Mouse (Mus musculus): Measurements from ENCODE around the gene Hip1r. TPM values are rescaled to one million over a fixed set of nuclear protein-coding genes. Genes with fewer than 3 reads are reported as not detected.

The Hip1r gene
- polyA plus RNA-seq, 1 experiment from 2014 or later = 4.2 TPM

DNA sequence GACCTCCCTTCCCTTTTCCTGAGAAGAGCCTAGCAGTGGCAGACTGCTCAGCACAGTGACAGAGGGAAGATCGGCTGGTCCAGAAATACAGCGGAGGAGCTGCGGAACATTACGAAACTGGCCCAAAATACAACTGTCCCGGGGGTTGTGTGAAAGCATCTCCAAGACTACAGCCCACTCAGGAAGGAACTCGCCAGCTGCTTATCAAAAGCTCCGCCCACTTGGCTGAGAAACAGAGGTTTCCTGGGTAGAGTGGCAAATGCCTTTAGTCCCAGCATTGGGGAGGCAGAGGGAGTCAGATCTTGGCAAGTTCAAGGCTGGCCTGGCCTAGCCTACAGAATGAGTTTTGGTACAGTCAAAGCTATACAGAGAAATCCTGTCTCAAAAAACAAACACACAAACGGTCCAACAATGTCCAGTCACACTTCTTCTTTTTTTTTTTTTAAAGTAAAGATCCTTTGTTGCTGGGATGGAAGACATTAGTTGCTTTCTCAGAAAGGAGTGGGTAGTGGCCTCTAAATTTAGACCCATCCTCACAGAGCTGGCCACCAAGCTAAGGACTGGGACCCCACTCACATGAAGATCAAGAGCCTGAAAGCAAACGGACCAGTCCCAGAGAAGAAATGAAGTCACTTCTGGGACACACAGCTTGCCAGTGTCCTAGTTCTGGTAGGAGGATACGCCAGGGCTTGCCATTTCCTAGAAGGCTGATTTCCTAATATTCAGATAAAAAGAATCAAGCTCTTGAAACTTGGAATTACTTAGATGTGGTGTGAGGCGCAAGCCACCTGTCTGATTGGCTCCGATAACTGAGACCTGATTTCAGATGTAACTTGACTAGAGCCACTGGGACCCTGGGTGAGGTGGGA lies 46.2 kb downstream of the Hip1r start:
- ATAC-seq (ENCODE audit: insufficient number of reproducible peaks, low FRiP score, low TSS enrichment, low read depth) (no peak), DNase-seq (ENCODE audit: low spot score) (no peak)
- Histone ChIP-seq H3K9me3 (ENCODE audit: control insufficient read depth, low read length) (no peaks in the 10 kb centered on the region), H3K36me3 (ENCODE audit: control insufficient read depth, insufficient read depth, low read length) (no peaks in the 10 kb centered on the region; the same call in 1 of the 2 replicates), H3K9ac (ENCODE audit: low read length) (no peak overlapping the region), H3K4me1 (ENCODE audit: control insufficient read depth, insufficient read depth, low read length) (0 out of 2 replicates have a peak, but pooled peaks cover 3% of the 10 kb centered on the region), H3K4me2 (ENCODE audit: low read depth, severe bottlenecking) (no peak overlapping the region), H3K27me3 (ENCODE audit: control insufficient read depth, insufficient read depth, low read length) (no peaks in the 10 kb centered on the region), H3K27ac (replicated peaks; ENCODE audit: low read depth, low read length) (no peak overlapping the region), H3K4me3 (ENCODE audit: low read depth, low read length) (no peak overlapping the region)
- 84% methylated on average over 12 of the region's 12 CpGs for WGBS

DNA sequence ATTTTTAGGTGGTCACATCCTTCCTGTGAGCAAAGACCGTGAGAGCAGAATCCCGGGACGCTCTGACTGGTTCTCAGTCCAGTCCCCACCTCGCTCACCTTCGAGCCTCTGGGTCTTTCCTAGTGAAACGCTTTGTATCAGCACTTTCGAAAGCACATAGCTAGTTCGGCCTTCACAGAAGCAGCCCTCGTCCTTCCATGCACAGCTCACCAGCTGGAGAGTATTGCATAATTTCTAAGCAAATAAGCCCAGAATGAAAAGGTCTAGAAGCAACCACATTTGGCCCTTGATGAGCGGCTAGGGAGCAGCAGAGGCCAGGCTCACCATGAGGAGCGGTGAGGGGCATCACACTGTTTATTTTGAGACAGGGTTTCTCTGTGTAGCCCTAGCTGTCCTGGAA lies 47.7 kb downstream of the Hip1r start:
- no peak overlapping the region for H3K27ac ChIP-seq (replicated peaks; ENCODE audit: low read depth, low read length)
- 93% methylated on average over 11 of the region's 11 CpGs for WGBS
- no peak for ATAC-seq (ENCODE audit: insufficient number of reproducible peaks, low FRiP score, low TSS enrichment, low read depth)
- peaks cover 2% of the 10 kb centered on the region; the same call in 1 of the 2 replicates for H3K36me3 ChIP-seq (ENCODE audit: control insufficient read depth, insufficient read depth, low read length)
- H3K9ac ChIP-seq (ENCODE audit: low read length) = no peak overlapping the region
- no peak for DNase-seq (ENCODE audit: low spot score)
- 0 out of 2 replicates have a peak, but pooled peaks cover 3% of the 10 kb centered on the region for H3K4me1 ChIP-seq (ENCODE audit: control insufficient read depth, insufficient read depth, low read length)
- no peaks in the 10 kb centered on the region for H3K9me3 ChIP-seq (ENCODE audit: control insufficient read depth, low read length)
- no peak overlapping the region for H3K4me3 ChIP-seq (ENCODE audit: low read depth, low read length)
- H3K27me3 ChIP-seq (ENCODE audit: control insufficient read depth, insufficient read depth, low read length) = no peaks in the 10 kb centered on the region
- no peak overlapping the region for H3K4me2 ChIP-seq (ENCODE audit: low read depth, severe bottlenecking)

DNA sequence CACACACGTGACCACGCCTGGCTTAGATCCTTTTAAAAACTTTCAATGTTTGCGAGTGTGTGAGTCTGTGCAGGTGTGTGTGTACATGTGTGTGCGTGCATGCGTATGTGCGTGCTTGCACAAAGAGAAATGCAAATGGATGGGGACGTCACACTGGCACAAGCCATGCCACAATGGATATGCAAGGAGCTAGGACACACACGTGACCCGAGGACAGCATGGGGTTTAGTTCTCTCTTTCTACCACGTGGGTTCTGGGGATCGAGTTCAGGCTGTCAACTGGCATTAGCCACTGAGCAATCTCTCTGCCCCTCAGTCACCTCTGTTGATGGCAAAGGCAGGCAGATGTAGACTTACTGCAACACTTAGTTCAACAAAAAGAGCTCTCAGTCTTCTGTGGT lies 48.3 kb downstream of the Hip1r start:
- WGBS = 89% methylated on average over 11 of the region's 11 CpGs
- Histone ChIP-seq H3K36me3 (ENCODE audit: control insufficient read depth, insufficient read depth, low read length) (peaks cover 2% of the 10 kb centered on the region; the same call in 1 of the 2 replicates), H3K27ac (replicated peaks; ENCODE audit: low read depth, low read length) (no peak overlapping the region), H3K4me3 (ENCODE audit: low read depth, low read length) (no peak overlapping the region), H3K27me3 (ENCODE audit: control insufficient read depth, insufficient read depth, low read length) (no peaks in the 10 kb centered on the region), H3K4me1 (ENCODE audit: control insufficient read depth, insufficient read depth, low read length) (0 out of 2 replicates have a peak, but pooled peaks cover 3% of the 10 kb centered on the region), H3K9me3 (ENCODE audit: control insufficient read depth, low read length) (no peaks in the 10 kb centered on the region), H3K4me2 (ENCODE audit: low read depth, severe bottlenecking) (no peak overlapping the region; the same call in 1 of the 2 replicates), H3K9ac (ENCODE audit: low read length) (no peak overlapping the region)
- DNase-seq (ENCODE audit: low spot score) = no peak
- no peak for ATAC-seq (ENCODE audit: insufficient number of reproducible peaks, low FRiP score, low TSS enrichment, low read depth)

DNA sequence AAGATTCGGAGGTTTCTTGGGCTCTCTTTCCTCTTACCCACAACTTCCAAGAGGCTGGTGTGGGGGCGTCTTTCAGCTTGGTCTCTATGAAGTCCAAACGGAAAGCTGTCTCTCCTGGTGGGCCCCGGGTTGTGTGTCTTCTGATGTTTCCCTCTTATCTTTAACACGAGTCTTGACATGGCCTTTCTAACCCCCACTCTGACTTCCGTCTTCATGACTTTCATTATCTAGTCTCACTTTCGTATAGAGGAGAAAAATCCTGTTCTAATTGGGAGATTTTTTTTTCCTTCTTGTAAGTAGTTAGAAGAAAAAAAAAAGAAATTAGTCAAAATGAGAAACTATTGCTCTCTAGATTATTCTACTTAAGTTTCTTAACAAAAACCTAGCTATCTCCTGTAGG lies 48.9 kb downstream of the Hip1r start:
- H3K4me1 ChIP-seq (ENCODE audit: control insufficient read depth, insufficient read depth, low read length) = 0 out of 2 replicates have a peak, but pooled peaks cover 3% of the 10 kb centered on the region
- no peak overlapping the region for H3K4me3 ChIP-seq (ENCODE audit: low read depth, low read length)
- no peaks in the 10 kb centered on the region for H3K9me3 ChIP-seq (ENCODE audit: control insufficient read depth, low read length)
- 79% methylated on average over 7 of the region's 7 CpGs for WGBS
- ATAC-seq (ENCODE audit: insufficient number of reproducible peaks, low FRiP score, low TSS enrichment, low read depth) = no peak
- no peak overlapping the region for H3K27ac ChIP-seq (replicated peaks; ENCODE audit: low read depth, low read length)
- H3K27me3 ChIP-seq (ENCODE audit: control insufficient read depth, insufficient read depth, low read length) = no peaks in the 10 kb centered on the region
- no peak overlapping the region for H3K9ac ChIP-seq (ENCODE audit: low read length)
- no peak overlapping the region for H3K4me2 ChIP-seq (ENCODE audit: low read depth, severe bottlenecking)
- DNase-seq (ENCODE audit: low spot score) = no peak
- H3K36me3 ChIP-seq (ENCODE audit: control insufficient read depth, insufficient read depth, low read length) = peaks cover 2% of the 10 kb centered on the region; the same call in 1 of the 2 replicates

DNA sequence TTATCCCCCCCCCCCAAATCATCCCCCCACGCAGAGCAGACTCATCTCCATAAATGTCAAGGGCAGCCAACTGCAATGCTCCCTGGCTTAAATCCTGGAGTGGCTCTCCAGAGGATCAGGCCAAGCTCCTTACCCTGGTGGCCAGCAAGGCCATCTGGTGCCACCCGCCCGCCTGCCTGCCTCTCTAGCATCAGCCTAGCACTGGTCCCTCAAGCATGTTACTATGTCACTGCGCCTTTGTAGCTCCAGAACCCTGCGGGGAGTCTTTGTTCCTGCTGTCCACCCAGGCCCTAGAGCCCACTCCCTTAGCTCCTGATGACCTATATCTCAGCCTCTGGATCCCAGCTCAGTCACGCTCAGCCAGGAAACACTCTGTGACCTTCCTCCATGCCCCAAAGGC lies 51.2 kb downstream of the Hip1r start:
- Histone ChIP-seq H3K4me1 (ENCODE audit: control insufficient read depth, insufficient read depth, low read length) (peaks cover 6% of the 10 kb centered on the region; the same call in 1 of the 2 replicates), H3K36me3 (ENCODE audit: control insufficient read depth, insufficient read depth, low read length) (0 out of 2 replicates have a peak, but pooled peaks cover 4% of the 10 kb centered on the region)

DNA sequence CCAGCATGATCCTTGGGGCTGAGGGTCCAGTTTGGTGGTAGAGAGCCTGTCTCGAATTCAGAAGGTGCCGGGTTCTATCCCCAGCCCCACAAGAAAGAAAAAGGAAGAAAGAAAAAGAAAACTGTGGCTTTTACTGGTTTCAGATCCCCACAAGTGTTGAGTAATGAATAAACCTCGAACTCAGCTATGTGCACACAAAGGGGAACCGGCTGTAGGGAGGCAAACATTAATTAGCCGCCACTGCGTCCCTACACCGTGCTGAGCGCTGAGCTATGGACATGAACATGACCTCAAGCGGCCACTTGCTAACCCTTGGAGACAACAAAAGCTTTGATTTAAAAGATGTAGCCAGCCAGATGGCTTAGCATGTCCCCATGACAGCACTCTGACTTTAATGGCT lies 51.7 kb downstream of the Hip1r start:
- Histone ChIP-seq H3K4me2 (ENCODE audit: low read depth, severe bottlenecking) (no peak overlapping the region), H3K9me3 (ENCODE audit: control insufficient read depth, low read length) (no peaks in the 10 kb centered on the region), H3K36me3 (ENCODE audit: control insufficient read depth, insufficient read depth, low read length) (0 out of 2 replicates have a peak, but pooled peaks cover 4% of the 10 kb centered on the region), H3K4me3 (ENCODE audit: low read depth, low read length) (no peak overlapping the region), H3K27ac (replicated peaks; ENCODE audit: low read depth, low read length) (no peak overlapping the region), H3K4me1 (ENCODE audit: control insufficient read depth, insufficient read depth, low read length) (peaks cover 6% of the 10 kb centered on the region; the same call in 1 of the 2 replicates), H3K27me3 (ENCODE audit: control insufficient read depth, insufficient read depth, low read length) (no peaks in the 10 kb centered on the region), H3K9ac (ENCODE audit: low read length) (no peak overlapping the region)
- ATAC-seq (ENCODE audit: insufficient number of reproducible peaks, low FRiP score, low TSS enrichment, low read depth) (no peak), DNase-seq (ENCODE audit: low spot score) (no peak)
- 83% methylated on average over 9 of the region's 9 CpGs for WGBS

More for the DNA sequence above, 51.2 kb downstream of the Hip1r start:
- H3K9me3 ChIP-seq (ENCODE audit: control insufficient read depth, low read length) = no peaks in the 10 kb centered on the region
- WGBS = 83% methylated on average over 6 of the region's 6 CpGs
- H3K9ac ChIP-seq (ENCODE audit: low read length) = no peak overlapping the region
- H3K4me2 ChIP-seq (ENCODE audit: low read depth, severe bottlenecking) = no peak overlapping the region
- H3K4me3 ChIP-seq (ENCODE audit: low read depth, low read length) = no peak overlapping the region
- no peak for ATAC-seq (ENCODE audit: insufficient number of reproducible peaks, low FRiP score, low TSS enrichment, low read depth)
- H3K27me3 ChIP-seq (ENCODE audit: control insufficient read depth, insufficient read depth, low read length) = no peaks in the 10 kb centered on the region
- no peak for DNase-seq (ENCODE audit: low spot score)
- no peak overlapping the region for H3K27ac ChIP-seq (replicated peaks; ENCODE audit: low read depth, low read length)

DNA sequence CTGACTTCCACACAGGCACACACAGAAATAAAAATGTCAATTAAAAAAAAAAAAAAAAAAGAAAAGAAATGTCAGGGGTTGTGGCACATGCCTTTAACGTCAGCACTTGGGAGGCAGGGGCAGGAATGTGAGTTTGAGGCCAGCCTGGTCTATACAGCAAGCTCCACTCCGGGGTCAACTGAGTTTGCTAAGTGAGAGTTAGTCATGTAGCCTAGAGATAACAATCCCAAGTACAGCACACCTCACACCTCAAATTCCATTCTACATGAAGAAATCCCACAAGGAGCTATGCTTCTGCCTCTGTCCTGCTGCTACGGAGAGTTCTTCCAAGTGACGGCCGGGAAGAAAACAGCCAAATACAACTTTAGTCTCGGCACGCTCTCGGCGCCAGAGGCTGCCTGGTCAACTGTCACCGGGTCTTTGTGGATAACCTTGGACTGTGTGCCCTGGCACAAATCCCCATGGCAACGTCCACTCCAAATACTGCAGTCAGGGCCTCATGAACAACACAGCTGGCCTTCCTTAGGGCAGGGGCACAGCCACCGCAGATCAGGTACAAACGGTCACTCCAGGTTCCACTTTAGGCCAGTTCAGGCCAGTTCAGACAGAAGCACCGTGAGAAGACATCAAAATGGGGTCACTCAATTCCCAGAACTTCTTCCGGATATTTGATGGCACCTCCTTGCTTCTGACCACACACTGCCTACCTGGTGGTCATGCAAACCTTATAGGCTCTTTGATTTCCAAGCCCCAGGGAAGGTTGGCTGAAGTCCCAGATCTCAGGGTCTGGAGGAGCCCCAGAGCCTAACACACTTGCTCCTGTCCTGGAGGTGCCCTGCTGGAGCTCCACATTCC lies 52.4 kb downstream of the Hip1r start:
- 0 out of 2 replicates have a peak, but pooled peaks cover 4% of the 10 kb centered on the region for H3K36me3 ChIP-seq (ENCODE audit: control insufficient read depth, insufficient read depth, low read length)
- no peak overlapping the region for H3K4me3 ChIP-seq (ENCODE audit: low read depth, low read length)
- no peaks in the 10 kb centered on the region for H3K9me3 ChIP-seq (ENCODE audit: control insufficient read depth, low read length)
- 92% methylated on average over 15 of the region's 15 CpGs for WGBS
- DNase-seq (ENCODE audit: low spot score) = no peak
- no peaks in the 10 kb centered on the region for H3K27me3 ChIP-seq (ENCODE audit: control insufficient read depth, insufficient read depth, low read length)
- H3K9ac ChIP-seq (ENCODE audit: low read length) = no peak overlapping the region
- no peak for ATAC-seq (ENCODE audit: insufficient number of reproducible peaks, low FRiP score, low TSS enrichment, low read depth)
- H3K4me1 ChIP-seq (ENCODE audit: control insufficient read depth, insufficient read depth, low read length) = peaks cover 10% of the 10 kb centered on the region; the same call in 1 of the 2 replicates
- no peak overlapping the region for H3K27ac ChIP-seq (replicated peaks; ENCODE audit: low read depth, low read length)
- no peak overlapping the region for H3K4me2 ChIP-seq (ENCODE audit: low read depth, severe bottlenecking)

DNA sequence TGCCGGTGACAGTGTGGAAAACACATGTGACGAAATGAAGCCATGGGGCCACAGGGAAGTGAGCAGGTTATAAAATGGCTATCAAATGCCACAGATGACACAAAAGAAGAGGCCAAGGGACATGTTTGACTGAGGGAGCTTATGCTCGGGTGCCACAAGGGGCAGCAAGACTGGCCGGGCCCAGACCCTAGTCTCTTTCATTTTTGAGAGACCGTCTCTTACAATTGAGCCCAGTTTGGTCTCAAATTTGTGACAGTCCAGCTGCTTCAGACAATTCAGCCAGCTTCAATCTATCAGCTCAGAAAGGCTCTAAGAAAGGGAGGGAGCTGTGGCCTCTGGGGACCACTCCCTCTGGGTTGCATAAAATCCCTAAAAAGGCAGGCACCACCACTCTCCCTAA lies 53.1 kb downstream of the Hip1r start:
- Histone ChIP-seq H3K9me3 (ENCODE audit: control insufficient read depth, low read length) (no peaks in the 10 kb centered on the region), H3K4me1 (ENCODE audit: control insufficient read depth, insufficient read depth, low read length) (peaks cover 15% of the 10 kb centered on the region; the same call in 1 of the 2 replicates), H3K4me2 (ENCODE audit: low read depth, severe bottlenecking) (no peak overlapping the region), H3K9ac (ENCODE audit: low read length) (no peak overlapping the region), H3K27ac (replicated peaks; ENCODE audit: low read depth, low read length) (no peak overlapping the region), H3K4me3 (ENCODE audit: low read depth, low read length) (no peak overlapping the region), H3K27me3 (ENCODE audit: control insufficient read depth, insufficient read depth, low read length) (no peaks in the 10 kb centered on the region), H3K36me3 (ENCODE audit: control insufficient read depth, insufficient read depth, low read length) (0 out of 2 replicates have a peak, but pooled peaks cover 4% of the 10 kb centered on the region)
- DNase-seq (ENCODE audit: low spot score) = no peak
- 94% methylated on average over 5 of the region's 5 CpGs for WGBS
- ATAC-seq (ENCODE audit: insufficient number of reproducible peaks, low FRiP score, low TSS enrichment, low read depth) = no peak

Data from limb, embryonic 11.5 days (tissue).